Mouse (Mus musculus): ENCODE measurements around the gene Cbfa2t3. TPM values are rescaled to one million over a fixed set of nuclear protein-coding genes. Genes with fewer than 3 reads are reported as not detected.

Gene Cbfa2t3
- total and polyA plus RNA-seq, 2 experiments: 0.28 to 1.3 TPM

GRCm38 (mm10) chr8:122575286-122575685 lies 123.6 kb downstream of the Cbfa2t3 start:
- H3K9ac ChIP-seq (ENCODE audit: low read depth, low read length): no peak overlapping the region
- WGBS: 56% methylated on average over 8 of the region's 8 CpGs
- no peak overlapping the region for H3K4me3 ChIP-seq (ENCODE audit: insufficient read depth, low read depth, low read length)
- DNase-seq (ENCODE audit: extremely low read depth, low read depth, low spot score): no peak
- TF ChIP-seq POLR2A (IDR thresholded peaks at IDR 0.05; ENCODE audit: extremely low read depth, insufficient read depth, low read length) (no peak), CTCF (IDR thresholded peaks at IDR 0.05; ENCODE audit: low read depth, low read length) (no peak)
- no peaks in the 10 kb centered on the region for H3K79me2 ChIP-seq (ENCODE audit: control insufficient read depth, insufficient read depth, low read length)
- H3K27ac ChIP-seq (replicated peaks; ENCODE audit: insufficient read depth, low read depth, low read length): peak overlapping the region; percentile 76
- H3K36me3 ChIP-seq (ENCODE audit: control insufficient read depth, insufficient read depth, low read length): no peaks in the 10 kb centered on the region
- H3K27me3 ChIP-seq (ENCODE audit: control insufficient read depth, insufficient read depth, low read length): no peaks in the 10 kb centered on the region
- peaks cover 20% of the 10 kb centered on the region for H3K4me1 ChIP-seq (ENCODE audit: control insufficient read depth, insufficient read depth, low read length)

Other genes starting within 250 kb of the Cbfa2t3 start
- not detected in 2 replicates for gene Snai3, start 238.4 kb downstream of the Cbfa2t3 start, total RNA-seq (2014; rRNA removed)
- gene Snai3, start 238.4 kb downstream of the Cbfa2t3 start, polyA plus RNA-seq (2012; rRNA removed): 0.44 and 0.46 TPM in 2 replicates
- gene Rnf166, start 223.0 kb downstream of the Cbfa2t3 start, total RNA-seq (2014; rRNA removed): 5.3 and 6.8 TPM in 2 replicates
- 22.8 and 24.2 TPM in 2 replicates for gene Rnf166, start 223.0 kb downstream of the Cbfa2t3 start, polyA plus RNA-seq (2012; rRNA removed)
- 7.0 and 13.5 TPM in 2 replicates for gene Ctu2, start 223.0 kb downstream of the Cbfa2t3 start, total RNA-seq (2014; rRNA removed)
- 21.1 and 27.0 TPM in 2 replicates for gene Ctu2, start 223.0 kb downstream of the Cbfa2t3 start, polyA plus RNA-seq (2012; rRNA removed)
- gene Piezo1, start 147.8 kb downstream of the Cbfa2t3 start, total RNA-seq (2014; rRNA removed): 2.2 and 4.6 TPM in 2 replicates
- 8.0 and 11.1 TPM in 2 replicates for gene Piezo1, start 147.8 kb downstream of the Cbfa2t3 start, polyA plus RNA-seq (2012; rRNA removed)
- 1.0 and 3.0 TPM in 2 replicates for gene Cdt1, start 131.1 kb downstream of the Cbfa2t3 start, total RNA-seq (2014; rRNA removed)
- gene Cdt1, start 131.1 kb downstream of the Cbfa2t3 start, polyA plus RNA-seq (2012; rRNA removed): 2.5 and 2.9 TPM in 2 replicates
- 59.8 and 68.3 TPM in 2 replicates for gene Aprt, start 122.2 kb downstream of the Cbfa2t3 start, total RNA-seq (2014; rRNA removed)
- 80.5 and 105 TPM in 2 replicates for gene Aprt, start 122.2 kb downstream of the Cbfa2t3 start, polyA plus RNA-seq (2012; rRNA removed)
- gene Galns, start 87.6 kb downstream of the Cbfa2t3 start, total RNA-seq (2014; rRNA removed): 4.1 and 4.4 TPM in 2 replicates
- 4.4 and 6.6 TPM in 2 replicates for gene Galns, start 87.6 kb downstream of the Cbfa2t3 start, polyA plus RNA-seq (2012; rRNA removed)
- gene Trappc2l, start 87.5 kb downstream of the Cbfa2t3 start, total RNA-seq (2014; rRNA removed): 7.4 and 14.5 TPM in 2 replicates
- 74.7 and 101 TPM in 2 replicates for gene Trappc2l, start 87.5 kb downstream of the Cbfa2t3 start, polyA plus RNA-seq (2012; rRNA removed)
- gene Pabpn1l, start 76.4 kb downstream of the Cbfa2t3 start, total RNA-seq (2014; rRNA removed): not detected in 2 replicates
- not detected in 2 replicates for gene Pabpn1l, start 76.4 kb downstream of the Cbfa2t3 start, polyA plus RNA-seq (2012; rRNA removed)
- gene Acsf3, start 76.4 kb upstream of the Cbfa2t3 start, total RNA-seq (2014; rRNA removed): 12.8 and 13.7 TPM in 2 replicates
- gene Acsf3, start 76.4 kb upstream of the Cbfa2t3 start, polyA plus RNA-seq (2012; rRNA removed): 38.4 and 39.7 TPM in 2 replicates
- 0.07 TPM in 1 of 2 replicates, not detected in the other for gene Cdh15, start 148.9 kb upstream of the Cbfa2t3 start, total RNA-seq (2014; rRNA removed)
- gene Cdh15, start 148.9 kb upstream of the Cbfa2t3 start, polyA plus RNA-seq (2012; rRNA removed): 0.06 and 0.11 TPM in 2 replicates

Data from liver, adult 2 months (tissue).